Mouse (Mus musculus): ENCODE results near the gene Mob4. TPM values are rescaled to one million over a fixed set of nuclear protein-coding genes. Genes with fewer than 3 reads are reported as not detected.

Mob4 gene
- polyA plus RNA-seq (2015; fragmentation: Nextera tagmentation; extraction: Ambion mirVana): 66.0 and 75.0 TPM in 2 replicates

DNA sequence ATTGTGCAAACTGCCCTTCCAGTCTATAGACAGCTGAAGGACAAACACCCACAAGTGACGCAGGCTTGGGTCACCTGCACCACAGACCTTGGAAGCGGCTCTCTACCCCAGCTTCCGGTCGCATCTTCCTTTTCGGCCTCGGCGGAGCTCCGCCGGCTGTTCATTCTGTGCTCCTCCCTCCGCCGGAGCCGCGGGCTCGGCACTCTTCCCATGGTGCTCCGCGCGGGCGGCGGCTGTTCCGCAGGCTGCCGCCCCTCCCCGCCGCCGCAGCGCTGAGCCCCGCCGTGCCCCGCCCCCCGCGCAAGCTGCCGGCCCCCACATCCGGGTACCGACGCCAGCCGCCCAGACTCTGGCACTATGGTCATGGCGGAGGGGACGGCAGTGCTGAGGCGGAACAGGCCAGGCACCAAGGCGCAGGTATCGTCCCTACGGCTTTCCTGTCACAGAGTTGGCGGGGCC lies at the start of gene Mob4:
Gene Mob4, plus strand, starts transcription at position 289 of the 459 bp plus-strand sequence.

DNA sequence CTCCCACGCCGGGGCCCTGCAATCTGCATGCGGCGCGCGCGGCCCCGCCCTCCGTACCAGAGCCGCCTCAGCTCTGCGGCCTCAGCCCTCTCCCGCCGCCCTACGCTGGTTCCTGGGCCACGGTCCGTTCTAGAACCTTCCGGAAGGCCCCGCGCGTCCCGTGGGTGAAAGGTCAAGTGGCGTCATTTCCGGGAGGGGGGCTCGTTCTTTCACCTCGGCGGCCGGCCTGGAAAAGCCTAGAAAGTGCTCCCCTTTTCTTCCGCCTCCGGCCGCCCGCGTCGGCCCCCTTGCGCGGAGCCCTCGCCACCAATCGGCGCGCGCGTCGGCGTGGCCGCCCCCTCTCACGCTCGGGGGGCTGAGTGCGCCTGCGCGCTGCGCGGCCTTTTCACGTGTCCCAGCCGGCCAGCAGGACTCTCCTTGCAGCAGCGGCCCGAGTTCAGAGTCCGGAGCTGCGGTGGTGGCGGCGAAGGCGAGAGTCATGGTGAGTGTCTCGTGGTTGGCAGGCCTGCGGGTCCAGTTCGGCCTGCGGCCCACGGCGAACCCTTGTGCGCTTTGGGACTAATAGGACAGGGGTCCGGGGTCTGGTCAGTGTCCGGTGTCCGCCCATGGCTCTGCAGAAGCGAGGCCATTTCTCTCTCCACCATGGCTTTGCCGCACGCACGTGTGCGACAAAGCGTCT lies 43.0 kb upstream of the Mob4 start, which contains the start of the genes Hspe1 and Hspd1:
Gene Hspe1, plus strand, starts transcription at position 201 of the 679 bp plus-strand sequence.
Gene Hspd1, minus strand, starts transcription at position 312 of the 679 bp plus-strand sequence.

Other genes starting within 250 kb of the Mob4 start
- 15.6 and 21.4 TPM in 2 replicates for gene Ankrd44, start 204.8 kb upstream of the Mob4 start, polyA plus RNA-seq (2015; fragmentation: Nextera tagmentation; extraction: Ambion mirVana)
- gene Sf3b1, start 103.8 kb upstream of the Mob4 start, polyA plus RNA-seq (2015; fragmentation: Nextera tagmentation; extraction: Ambion mirVana): 181 and 182 TPM in 2 replicates
- gene Coq10b, start 78.5 kb upstream of the Mob4 start, polyA plus RNA-seq (2015; fragmentation: Nextera tagmentation; extraction: Ambion mirVana): 14.7 and 15.1 TPM in 2 replicates
- 263 and 300 TPM in 2 replicates for gene Hspe1, start 43.1 kb upstream of the Mob4 start, polyA plus RNA-seq (2015; fragmentation: Nextera tagmentation; extraction: Ambion mirVana)
- gene Hspd1, start 43.0 kb upstream of the Mob4 start, polyA plus RNA-seq (2015; fragmentation: Nextera tagmentation; extraction: Ambion mirVana): 217 and 243 TPM in 2 replicates
- gene Rftn2, start 95.6 kb downstream of the Mob4 start, polyA plus RNA-seq (2015; fragmentation: Nextera tagmentation; extraction: Ambion mirVana): 2.6 TPM in 2 replicates
- gene Mars2, start 105.9 kb downstream of the Mob4 start, polyA plus RNA-seq (2015; fragmentation: Nextera tagmentation; extraction: Ambion mirVana): 2.2 TPM in 2 replicates
- 0.81 and 0.91 TPM in 2 replicates for gene Boll, start 232.2 kb downstream of the Mob4 start, polyA plus RNA-seq (2015; fragmentation: Nextera tagmentation; extraction: Ambion mirVana)

Data from spleen, postnatal 0 days (tissue).